Mouse (Mus musculus): Measurements from ENCODE around the gene Trmt10a.

Trmt10a gene

DNA sequence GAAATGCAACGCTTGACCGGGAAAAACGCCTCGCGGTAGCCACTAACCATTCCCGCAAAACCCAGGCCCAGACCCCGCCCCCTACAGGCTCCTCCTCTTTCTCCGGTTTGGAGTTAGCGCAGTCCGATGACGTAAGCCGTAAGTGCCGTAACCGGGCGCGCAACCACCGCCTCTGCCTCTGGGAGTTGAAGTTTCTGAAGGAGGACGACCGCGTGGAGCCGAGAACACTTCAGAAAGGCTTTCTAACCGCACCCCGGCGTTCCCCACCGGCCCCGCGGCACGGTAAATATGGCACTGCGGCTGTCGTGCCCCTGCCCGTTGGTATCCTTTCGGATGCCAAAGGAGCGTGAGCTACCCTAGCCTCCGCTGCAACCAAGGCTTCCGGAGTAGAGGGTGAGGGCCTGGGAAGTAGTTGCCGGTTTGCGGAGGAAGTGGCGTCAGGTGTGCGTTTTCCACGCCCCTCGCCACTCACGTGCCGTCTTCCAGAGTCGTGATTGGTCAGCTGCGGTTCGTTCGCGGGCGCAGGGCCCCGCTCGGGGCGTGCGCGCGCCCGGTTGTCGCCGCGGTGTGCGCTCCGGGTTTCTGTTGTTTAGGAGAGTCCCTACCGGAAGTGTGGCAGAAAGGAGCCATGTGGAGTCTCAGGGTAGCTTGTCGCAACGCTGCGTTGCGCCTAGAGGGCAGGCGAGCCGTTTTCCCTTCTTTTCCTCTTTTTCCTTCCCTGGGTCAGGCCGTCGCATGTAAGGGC lies at the start of gene Trmt10a:
Gene Trmt10a, plus strand, starts transcription at position 134 of the 745 bp plus-strand sequence.
- peak; percentile 98 for DNase-seq (ENCODE audit: extremely low spot score, low spot score)

- DNase-seq (ENCODE audit: extremely low spot score, low spot score): no peak
Measured at GRCm38 (mm10) chr3:138095301-138095700, 47.9 kb upstream of the Trmt10a start.

- no peak for DNase-seq (ENCODE audit: extremely low spot score, low spot score)
Measured at GRCm38 (mm10) chr3:138095718-138096117, 47.5 kb upstream of the Trmt10a start.

GRCm38 (mm10) chr3:138096263-138097028 lies 46.8 kb upstream of the Trmt10a start:
- DNase-seq (ENCODE audit: extremely low spot score, low spot score): no peak

DNA sequence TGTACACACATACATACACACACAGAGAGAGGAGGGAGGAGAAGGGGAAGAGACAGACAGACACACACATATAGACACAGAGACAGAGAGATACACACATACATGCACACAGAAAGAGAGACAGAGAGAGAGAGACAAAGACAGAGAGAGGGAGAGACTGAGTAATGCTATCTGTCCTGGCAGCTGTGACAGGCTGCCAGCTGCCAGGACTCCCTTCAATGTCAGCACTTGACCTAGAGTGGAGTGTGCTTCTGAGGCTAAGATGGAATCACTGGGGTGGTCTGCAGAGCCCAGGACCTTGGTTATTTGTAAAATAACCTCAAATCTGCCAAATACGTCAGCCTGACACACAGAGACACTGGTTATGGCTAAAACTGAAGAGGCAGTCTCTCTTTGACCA lies 45.5 kb upstream of the Trmt10a start:
- DNase-seq (ENCODE audit: extremely low spot score, low spot score): no peak

GRCm38 (mm10) chr3:138101936-138102335 lies 41.3 kb upstream of the Trmt10a start:
- no peak for DNase-seq (ENCODE audit: extremely low spot score, low spot score)

GRCm38 (mm10) chr3:138103690-138104089 lies 39.6 kb upstream of the Trmt10a start:
- no peak for DNase-seq (ENCODE audit: extremely low spot score, low spot score)

GRCm38 (mm10) chr3:138105056-138105455 lies 38.2 kb upstream of the Trmt10a start:
- DNase-seq (ENCODE audit: extremely low spot score, low spot score): no peak

DNA sequence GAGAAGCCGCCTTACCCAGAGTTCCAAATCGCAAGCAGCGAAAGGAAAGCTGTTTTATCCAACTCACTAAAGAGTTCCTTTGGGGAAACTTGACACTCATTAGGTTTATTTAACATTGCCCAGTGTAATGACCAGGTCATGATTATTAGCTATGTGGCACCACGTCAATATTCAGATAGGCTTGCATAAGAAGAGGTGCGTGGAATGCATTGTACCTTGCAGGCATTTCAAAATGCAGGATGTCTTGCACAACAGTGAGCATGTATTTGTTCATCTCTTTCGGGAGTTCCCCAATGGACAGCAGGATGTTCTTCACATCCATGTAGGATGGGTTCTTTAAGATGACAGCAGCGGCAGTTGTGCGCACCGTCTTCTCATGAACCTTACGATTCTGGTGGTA lies 36.4 kb upstream of the Trmt10a start:
- no peak for DNase-seq (ENCODE audit: extremely low spot score, low spot score)

DNA sequence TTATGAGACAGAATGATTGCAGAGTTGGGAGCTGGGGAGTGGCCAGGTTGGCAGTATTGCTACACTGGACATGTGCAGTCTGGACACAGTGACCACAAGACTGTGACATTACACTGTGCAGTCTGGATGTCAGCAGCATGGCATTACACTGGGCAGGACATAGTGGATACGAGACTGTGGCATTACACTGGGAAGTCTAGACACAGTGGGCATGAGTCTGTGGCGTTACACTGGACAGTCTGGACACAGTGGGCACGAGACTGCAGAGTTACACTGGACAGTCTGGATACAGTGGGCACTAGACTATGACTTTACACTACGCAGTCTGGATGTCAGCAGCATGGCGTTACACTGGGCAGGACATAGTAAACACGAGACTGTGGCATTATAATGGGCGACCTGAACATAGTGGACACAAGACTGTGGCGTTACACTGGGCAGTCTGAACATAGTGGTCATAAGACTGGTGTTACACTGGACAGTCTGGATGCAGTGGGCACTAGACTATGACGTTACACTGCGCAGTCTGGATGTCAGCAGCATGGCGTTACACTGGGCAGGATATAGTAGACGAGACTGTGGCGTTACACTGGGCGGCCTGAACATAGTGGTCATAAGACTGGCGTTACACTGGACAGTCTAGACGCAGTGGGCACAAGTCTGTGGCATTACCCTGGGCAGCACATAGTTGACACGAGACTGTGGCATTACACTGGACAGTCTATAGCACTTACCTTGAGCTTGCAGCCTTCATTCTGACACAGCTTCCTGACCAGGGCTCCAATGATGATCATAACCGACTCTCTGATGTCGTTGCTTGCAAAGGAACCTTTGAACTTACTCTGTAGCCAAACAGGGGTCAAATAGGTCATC lies 32.1 kb upstream of the Trmt10a start:
- DNase-seq (ENCODE audit: extremely low spot score, low spot score): no peak

DNA sequence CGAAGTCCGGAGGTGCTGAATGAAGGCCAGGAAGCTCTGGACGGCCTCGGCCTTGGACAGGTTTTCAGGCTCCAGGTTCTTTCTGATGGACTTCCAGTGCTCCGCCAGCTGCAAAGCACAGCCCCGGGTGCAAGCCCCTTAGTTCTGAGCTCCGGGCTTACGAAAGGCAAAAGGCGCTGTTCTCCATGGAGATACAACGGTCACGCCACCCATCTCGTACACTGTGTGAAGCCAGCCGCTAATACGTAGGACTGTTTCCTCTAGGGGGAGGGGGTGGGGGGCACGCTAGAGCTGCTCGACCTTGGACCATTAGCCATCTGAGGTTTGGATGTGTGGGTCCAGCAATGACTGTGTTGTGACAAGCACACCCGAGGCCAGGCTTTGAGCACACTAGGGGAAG lies 29.1 kb upstream of the Trmt10a start:
- DNase-seq (ENCODE audit: extremely low spot score, low spot score): no peak

DNA sequence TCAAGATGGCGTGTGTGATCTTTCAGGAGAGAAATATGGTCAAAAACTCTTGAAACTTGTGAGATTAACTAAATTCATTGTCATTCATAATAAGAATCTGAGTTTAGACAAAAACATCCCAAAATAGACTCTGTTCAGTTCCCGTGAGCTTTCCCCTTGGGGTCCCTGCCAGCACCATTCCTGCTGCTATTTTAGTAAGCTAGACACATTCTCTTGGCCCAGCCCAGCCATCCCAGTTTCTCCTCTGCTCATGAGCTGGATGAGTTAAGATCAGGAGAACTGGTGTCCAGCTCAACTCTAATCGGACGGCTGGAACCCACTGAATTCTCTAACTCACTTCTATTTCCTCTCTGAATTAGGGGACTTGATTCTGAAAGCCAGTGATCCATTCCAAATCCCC lies 26.4 kb upstream of the Trmt10a start:
- DNase-seq (ENCODE audit: extremely low spot score, low spot score): no peak

DNA sequence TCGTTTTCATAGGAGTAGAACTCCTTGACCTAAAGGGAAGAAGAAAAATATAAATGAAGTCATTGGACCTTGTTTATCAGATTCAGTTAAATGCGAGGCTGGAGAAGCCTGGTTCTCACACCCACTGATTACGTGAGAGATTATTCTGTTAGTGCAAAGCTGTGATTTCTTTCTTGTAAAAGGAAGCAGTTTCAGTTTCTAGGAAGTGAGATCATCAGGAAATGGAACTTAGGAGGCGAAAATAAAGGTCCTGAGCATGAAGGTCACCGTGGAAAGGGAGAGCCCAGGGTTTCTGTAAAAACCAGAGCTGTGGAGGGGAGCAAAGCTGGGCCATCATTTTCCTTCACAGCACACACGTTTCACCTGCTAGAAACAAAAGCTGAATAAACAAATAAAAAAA lies 24.9 kb upstream of the Trmt10a start:
- no peak for DNase-seq (ENCODE audit: extremely low spot score, low spot score)

DNA sequence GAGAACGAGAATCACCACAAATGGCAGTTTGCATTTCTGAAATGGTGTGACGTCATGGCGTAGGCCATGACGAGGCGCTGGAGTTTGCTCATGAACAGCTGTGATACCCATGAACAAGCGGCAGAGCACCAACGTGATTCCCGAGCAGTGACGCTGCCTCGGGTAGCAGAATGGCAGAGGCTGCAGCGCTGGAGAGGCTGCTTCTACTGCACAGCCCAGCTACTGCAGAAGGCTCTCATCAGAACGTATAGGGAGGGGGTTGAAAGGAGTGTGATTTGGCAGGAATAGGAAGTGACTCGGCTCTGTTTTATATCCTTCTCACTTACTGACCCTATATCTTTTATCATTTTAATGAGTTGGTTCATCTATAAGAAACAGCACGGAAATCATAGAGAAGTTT lies 24.4 kb upstream of the Trmt10a start:
- DNase-seq (ENCODE audit: extremely low spot score, low spot score): no peak

- no peak for DNase-seq (ENCODE audit: extremely low spot score, low spot score)
Measured at GRCm38 (mm10) chr3:138119444-138120105, 23.7 kb upstream of the Trmt10a start.

DNA sequence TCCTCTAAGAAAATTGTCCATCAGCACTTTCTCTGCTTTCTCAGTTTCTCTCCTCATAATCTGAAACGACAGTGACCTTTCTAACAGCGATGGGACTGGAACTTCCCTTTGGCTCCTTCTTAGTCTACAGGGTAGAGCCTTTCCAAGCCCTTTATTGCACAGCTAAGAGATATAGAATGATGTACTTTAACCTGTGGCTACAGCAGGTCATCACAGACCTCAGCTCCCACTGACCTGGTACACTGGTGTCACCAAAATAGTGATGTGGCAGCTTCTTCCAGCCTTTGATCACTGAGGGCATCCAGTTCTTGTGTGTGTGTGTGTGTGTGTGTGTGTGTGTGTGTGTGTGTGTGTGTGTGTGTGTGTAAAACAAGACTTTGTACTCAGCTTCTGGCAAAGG lies 21.8 kb upstream of the Trmt10a start:
- no peak for DNase-seq (ENCODE audit: extremely low spot score, low spot score)

DNA sequence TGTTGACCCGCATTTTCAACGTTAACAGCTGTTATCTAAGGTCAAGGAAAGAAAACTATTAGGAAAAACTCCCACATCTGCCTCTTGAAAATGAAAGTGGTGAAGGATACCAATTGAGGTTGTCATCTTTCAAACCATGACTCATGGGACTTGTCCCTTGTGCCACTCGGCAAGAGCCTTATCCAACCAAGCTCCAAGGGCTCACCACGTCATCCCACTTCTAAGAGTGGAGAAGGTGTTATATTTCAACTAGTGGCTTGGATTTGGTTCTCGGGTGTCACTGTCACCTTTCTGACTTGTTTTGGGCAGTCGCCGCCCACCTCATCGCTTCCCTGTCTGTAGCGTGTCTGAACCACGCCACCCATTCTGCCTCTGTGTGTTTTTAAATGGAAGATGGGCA lies 19.4 kb upstream of the Trmt10a start:
- DNase-seq (ENCODE audit: extremely low spot score, low spot score): no peak

DNA sequence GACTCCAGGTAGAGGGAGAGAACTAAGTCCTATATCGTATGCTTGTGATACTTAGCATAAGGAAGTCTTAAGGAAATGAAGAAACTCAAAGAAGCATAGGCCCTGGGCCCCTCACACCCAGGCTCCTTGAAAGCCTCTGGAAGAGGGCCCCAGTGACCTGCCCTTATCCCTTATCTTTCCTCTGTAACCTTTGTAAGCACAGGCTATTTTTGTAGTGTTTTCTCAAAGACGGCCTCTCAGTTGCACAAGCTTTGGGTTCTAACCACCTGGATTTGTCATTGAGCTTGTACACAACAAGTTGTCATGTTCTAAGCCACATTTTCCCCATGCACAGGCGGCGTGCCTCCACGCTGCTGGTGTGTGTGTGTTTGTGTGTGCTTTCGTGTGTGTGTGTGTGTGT lies 14.1 kb upstream of the Trmt10a start:
- DNase-seq (ENCODE audit: extremely low spot score, low spot score): no peak

- no peak for DNase-seq (ENCODE audit: extremely low spot score, low spot score)
Measured at GRCm38 (mm10) chr3:138130692-138131091, 12.6 kb upstream of the Trmt10a start.

DNA sequence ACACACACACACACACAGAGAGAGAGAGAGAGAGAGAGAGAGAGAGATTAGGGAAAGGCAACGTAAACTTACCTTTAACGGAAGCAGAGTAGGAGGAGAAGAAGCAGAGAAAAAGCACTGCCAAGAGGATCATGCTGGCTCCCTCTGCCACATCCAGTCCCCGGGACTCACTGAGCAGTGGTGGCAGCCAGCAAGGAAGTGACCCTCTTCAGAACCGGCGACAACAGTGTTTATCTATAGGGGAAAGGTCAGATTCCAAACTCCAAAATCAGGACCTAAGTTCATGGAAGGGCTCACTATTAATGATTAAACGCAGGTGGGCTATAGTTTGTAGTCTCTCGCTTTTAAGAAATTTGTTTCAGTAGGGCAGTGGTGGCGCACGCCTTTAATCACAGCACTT lies 12.1 kb upstream of the Trmt10a start:
- no peak for DNase-seq (ENCODE audit: extremely low spot score, low spot score)

GRCm38 (mm10) chr3:138133463-138133862 lies 9.8 kb upstream of the Trmt10a start:
- DNase-seq (ENCODE audit: extremely low spot score, low spot score): no peak
